Mouse (Mus musculus): ENCODE results near the gene Glrx.

GRCm38 (mm10) chr13:75825388-75825787 is 14.3 kb upstream of the Glrx start:
- TF ChIP-seq POLR2A (IDR thresholded peaks at IDR 0.05; ENCODE audit: insufficient read depth, low read depth, low read length): no peak
- no peak for TF ChIP-seq CTCF (IDR thresholded peaks at IDR 0.05)
- TF ChIP-seq EP300 (IDR thresholded peaks at IDR 0.05; ENCODE audit: insufficient read depth, low read depth, low read length): no peak

Data from heart, adult 2 months (tissue).